Mouse (Mus musculus) MEL (cell line): ENCODE measurements around the gene Gm37240. TPM values are rescaled to one million over a fixed set of nuclear protein-coding genes. Genes with fewer than 3 reads are reported as not detected.

Experiments
- DNase-seq: peaks from one replicate; pipeline ENCODE4 v3.0.0; 2011; ENCODE audit warnings: low read depth, low spot score
- H3K27ac ChIP-seq: 2 replicates; pipeline ENCODE4 v1.5.1; 2012; ENCODE audit warnings: low read depth, mild to moderate bottlenecking, control low read depth, low read length, moderate library complexity; ENCODE audit not compliant: control insufficient read depth
- H3K27me3 ChIP-seq, 2 experiments: fragments of 150-350 bp in 1 of 2; sonication (generic) in 1 of 2; 2 replicates each; pipeline ENCODE4 v1.6.1; 2012; ENCODE audit warnings: low read length in 2 of 2, mild to moderate bottlenecking in 2 of 2, improper control_type of control experiment in 1 of 2, moderate library complexity in 1 of 2; ENCODE audit not compliant: insufficient read depth in 2 of 2, control insufficient read depth in 1 of 2
- H3K36me3 ChIP-seq, 2 experiments: 2 replicates each; pipeline ENCODE4 v1.6.1; 2012 to 2014; ENCODE audit warnings: low read length in 2 of 2, improper control_type of control experiment in 1 of 2, inconsistent platforms in 1 of 2, mild to moderate bottlenecking in 1 of 2; ENCODE audit not compliant: insufficient read depth in 2 of 2, control insufficient read depth in 1 of 2
- H3K4me1 ChIP-seq, 2 experiments: fragments of 150-350 bp in 1 of 2; sonication (generic) in 1 of 2; 2 replicates each; pipeline ENCODE4 v1.6.1; 2012; ENCODE audit warnings: low read length in 2 of 2, improper control_type of control experiment in 1 of 2, mild to moderate bottlenecking in 1 of 2; ENCODE audit not compliant: insufficient read depth in 2 of 2, control insufficient read depth in 1 of 2
- H3K4me3 ChIP-seq, 2 experiments: fragments of 150-350 bp in 1 of 2; sonication (generic) in 1 of 2; 2 replicates each; pipeline ENCODE4 v1.5.1; 2012; ENCODE audit warnings: low read depth in 2 of 2, low read length in 2 of 2, mild to moderate bottlenecking in 2 of 2, moderate library complexity in 2 of 2, control low read depth in 1 of 2, improper control_type of control experiment in 1 of 2; ENCODE audit not compliant: control insufficient read depth in 1 of 2, insufficient read depth in 1 of 2
- H3K79me2 ChIP-seq: 2 replicates; pipeline ENCODE4 v1.6.1; 2012; ENCODE audit warnings: mild to moderate bottlenecking, low read length, moderate library complexity; ENCODE audit not compliant: control insufficient read depth, poor library complexity, insufficient read depth
- H3K9ac ChIP-seq: 2 replicates; pipeline ENCODE4 v1.6.1; 2012; ENCODE audit warnings: low read depth, mild to moderate bottlenecking, control low read depth, low read length, moderate library complexity; ENCODE audit not compliant: control insufficient read depth, poor library complexity, severe bottlenecking
- H3K9me3 ChIP-seq: fragments of 150-350 bp; sonication (generic); replicated peaks from 2 replicates; pipeline ENCODE4 v1.6.1; 2012; ENCODE audit warnings: mild to moderate bottlenecking, low read length, improper control_type of control experiment, moderate library complexity; ENCODE audit not compliant: insufficient read depth
- CHD2 ChIP-seq: IDR thresholded peaks from 2 replicates; pipeline ENCODE4 v1.6.1; 2011; ENCODE audit warnings: low read length, improper control_type of control experiment
- CTCF ChIP-seq, 3 experiments: IDR thresholded peaks in 2 of 3; conservative IDR thresholded peaks in 1 of 3; 2 replicates each; pipeline ENCODE4 v1.5.1; 2011 to 2012; ENCODE audit warnings: low read length in 3 of 3, low read depth in 2 of 3, mild to moderate bottlenecking in 2 of 3, improper control_type of control experiment in 1 of 3, inconsistent platforms in 1 of 3, mixed read lengths in 1 of 3, moderate library complexity in 1 of 3; ENCODE audit not compliant: control insufficient read depth in 1 of 3, insufficient read depth in 1 of 3, poor library complexity in 1 of 3, severe bottlenecking in 1 of 3
- ELF1 ChIP-seq: IDR thresholded peaks from 2 replicates; pipeline ENCODE4 v1.6.1; 2014; ENCODE audit warnings: low read depth, mild to moderate bottlenecking, inconsistent platforms, low read length, improper control_type of control experiment, moderate library complexity
- EP300 ChIP-seq, 2 experiments: IDR thresholded peaks; 2 replicates each; pipeline ENCODE4 v1.6.1; 2011; ENCODE audit warnings: improper control_type of control experiment in 2 of 2, low read length in 2 of 2, low read depth in 1 of 2, mild to moderate bottlenecking in 1 of 2
- HCFC1 ChIP-seq: IDR thresholded peaks from 2 replicates; pipeline ENCODE4 v1.6.1; 2012; ENCODE audit warnings: low read depth, mild to moderate bottlenecking, inconsistent platforms, low read length, improper control_type of control experiment, moderate library complexity
- MAFK ChIP-seq: IDR thresholded peaks from 2 replicates; pipeline ENCODE4 v1.6.1; 2011; ENCODE audit warnings: low read depth, mild to moderate bottlenecking, low read length, improper control_type of control experiment, borderline replicate concordance
- MAZ ChIP-seq: IDR thresholded peaks from 2 replicates; pipeline ENCODE4 v1.6.1; 2012; ENCODE audit warnings: low read depth, mild to moderate bottlenecking, inconsistent platforms, low read length, improper control_type of control experiment
- MEF2A ChIP-seq: IDR thresholded peaks from 2 replicates; pipeline ENCODE4 v1.6.1; 2014; ENCODE audit warnings: low read depth, mild to moderate bottlenecking, inconsistent platforms, low read length, improper control_type of control experiment; ENCODE audit not compliant: poor library complexity, insufficient replicate concordance, severe bottlenecking; ENCODE audit errors: extremely low read depth
- MYB ChIP-seq: IDR thresholded peaks from 2 replicates; pipeline ENCODE4 v1.6.1; 2011; ENCODE audit warnings: mild to moderate bottlenecking, low read depth, low read length, improper control_type of control experiment
- MYC ChIP-seq: IDR thresholded peaks from 2 replicates; pipeline ENCODE4 v1.6.1; 2011; ENCODE audit warnings: low read depth, mild to moderate bottlenecking, low read length, improper control_type of control experiment, moderate library complexity
- NELFE ChIP-seq: IDR thresholded peaks from 2 replicates; pipeline ENCODE4 v1.6.1; 2011; ENCODE audit warnings: low read depth, low read length, improper control_type of control experiment
- POLR2AphosphoS5 ChIP-seq: IDR thresholded peaks from 2 replicates; pipeline ENCODE4 v1.6.1; 2012; ENCODE audit warnings: low read depth, borderline replicate concordance, mild to moderate bottlenecking, inconsistent platforms, low read length, moderate library complexity, mixed read lengths
- TAL1 ChIP-seq: IDR thresholded peaks from 2 replicates; pipeline ENCODE4 v1.6.1; 2012; ENCODE audit warnings: mild to moderate bottlenecking, inconsistent platforms, low read length, moderate library complexity, mixed read lengths
- TBP ChIP-seq: IDR thresholded peaks from 2 replicates; pipeline ENCODE4 v1.8.0; 2011; ENCODE audit warnings: low read depth, low read length, improper control_type of control experiment
- TCF12 ChIP-seq: IDR thresholded peaks from 2 replicates; pipeline ENCODE4 v1.6.1; 2014; ENCODE audit warnings: low read depth, mild to moderate bottlenecking, inconsistent platforms, low read length, improper control_type of control experiment, moderate library complexity
- UBTF ChIP-seq: IDR thresholded peaks from 2 replicates; pipeline ENCODE4 v1.6.1; 2012; ENCODE audit warnings: low read depth, mild to moderate bottlenecking, inconsistent platforms, low read length, improper control_type of control experiment, moderate library complexity, borderline replicate concordance; ENCODE audit not compliant: insufficient read depth
- ZNF384 ChIP-seq: IDR thresholded peaks from 2 replicates; pipeline ENCODE4 v1.6.1; 2012; ENCODE audit warnings: low read depth, mild to moderate bottlenecking, inconsistent platforms, low read length, improper control_type of control experiment
- polyA plus RNA-seq, 2 experiments: library from polyadenylated mRNA; stranded (reverse) in 1 of 2; unstranded in 1 of 2; fragments of >175 nt in 1 of 2; fragments of >200 nt in 1 of 2; gene quantifications; 2 replicates each; pipeline versions ENCODE4 v1.2.1 to v1.2.4; 2012; ENCODE audit warnings: low replicate concordance in 2 of 2, low read depth in 1 of 2; ENCODE audit not compliant: insufficient read length in 2 of 2, insufficient read depth in 1 of 2, missing spikeins in 1 of 2
- total RNA-seq: library from RNA; depleted of rRNA; stranded (reverse); fragments of 300-350 nt; gene quantifications from 2 replicates; pipeline ENCODE4 v1.2.3, GENCODE M21; 2012

Gene Gm37240
- total and polyA plus RNA-seq, 3 experiments: 0.04 TPM; not detected in 2

- no peak for DNase-seq
- H3K79me2 ChIP-seq: no peaks in the 10 kb centered on the region
- H3K27ac ChIP-seq: no peak overlapping the region
- H3K4me1 ChIP-seq: no peaks in the 10 kb centered on the region
- H3K9ac ChIP-seq: no peak overlapping the region
- H3K36me3 ChIP-seq: no peaks in the 10 kb centered on the region
- TF ChIP-seq CHD2: no peak
- TF ChIP-seq TCF12: no peak
- no peak for TF ChIP-seq MAFK
- TF ChIP-seq UBTF: no peak
- no peak for TF ChIP-seq MAZ
- no peak for TF ChIP-seq EP300 (IDR thresholded peaks at IDR 0.05; ENCODE audit: low read depth in 1 of 2, low read length in 2 of 2)
- TF ChIP-seq HCFC1: no peak
- TF ChIP-seq ZNF384: no peak
- TF ChIP-seq TAL1: no peak
- no peak for TF ChIP-seq MYB
- TF ChIP-seq POLR2AphosphoS5: no peak
- TF ChIP-seq CTCF (IDR thresholded peaks at IDR 0.05 in 2 of 3, conservative IDR thresholded peaks at IDR 0.05 in 1 of 3; ENCODE audit: control insufficient read depth in 1 of 3, insufficient read depth in 1 of 3, low read depth in 2 of 3, low read length in 3 of 3, poor library complexity in 1 of 3, severe bottlenecking in 1 of 3): no peak
- no peak for TF ChIP-seq ELF1
- TF ChIP-seq TBP: no peak
- TF ChIP-seq MEF2A: no peak
- H3K4me3 ChIP-seq: no peak overlapping the region
- H3K27me3 ChIP-seq: no peaks in the 10 kb centered on the region
- H3K9me3 ChIP-seq: no peaks in the 10 kb centered on the region
Observed at GRCm38 (mm10) chr3:85619345-85619744, 268.0 kb downstream of the Gm37240 start.

- H3K27me3 ChIP-seq: no peaks in the 10 kb centered on the region
- no peaks in the 10 kb centered on the region for H3K9me3 ChIP-seq
- no peaks in the 10 kb centered on the region for H3K79me2 ChIP-seq
- no peaks in the 10 kb centered on the region for H3K36me3 ChIP-seq
- H3K9ac ChIP-seq: no peak overlapping the region
- no peak overlapping the region for H3K4me3 ChIP-seq
- no peak overlapping the region for H3K27ac ChIP-seq
- no peaks in the 10 kb centered on the region for H3K4me1 ChIP-seq
- no peak for DNase-seq
- TF ChIP-seq MYC: no peak
- no peak for TF ChIP-seq HCFC1
- TF ChIP-seq CTCF (IDR thresholded peaks at IDR 0.05 in 2 of 3, conservative IDR thresholded peaks at IDR 0.05 in 1 of 3; ENCODE audit: control insufficient read depth in 1 of 3, insufficient read depth in 1 of 3, low read depth in 2 of 3, low read length in 3 of 3, poor library complexity in 1 of 3, severe bottlenecking in 1 of 3): peak in 2 of 3 experiments; percentile 11 to 12; a peak in 2 of 6 replicates
- TF ChIP-seq NELFE: no peak
- TF ChIP-seq, all 39 proteins: peak for 1
Observed at GRCm38 (mm10) chr3:85618885-85619284, 268.4 kb downstream of the Gm37240 start.
